Mouse (Mus musculus) limb, embryonic 14.5 days (tissue): Measurements from ENCODE around the gene Dcun1d2. TPM values are rescaled to one million over a fixed set of nuclear protein-coding genes. Genes with fewer than 3 reads are reported as not detected.
A peak's percentile ranks its signal among the peaks of the same experiment; 100 is the strongest.

Source experiments
- ATAC-seq: fragments of 200-750 bp; cut with Nextera tagmentation; 2 replicates; pipeline ENCODE4 v1.8.0; 2017; ENCODE audit warnings: low read depth, moderate number of reproducible peaks, moderate TSS enrichment; ENCODE audit not compliant: low FRiP score
- DNase-seq: peaks from one replicate; pipeline ENCODE4 v3.0.0-alpha.2; 2015; ENCODE audit warnings: low spot score
- H3K27ac ChIP-seq: fragments of 300-500 bp; sonication (generic); replicated peaks from 2 replicates; pipeline ENCODE4 v1.5.1; 2014; ENCODE audit warnings: low read depth, mild to moderate bottlenecking, low read length, moderate library complexity, mixed read lengths
- H3K27me3 ChIP-seq: fragments of 300-500 bp; sonication (generic); 2 replicates; pipeline ENCODE4 v1.6.1; 2014; ENCODE audit warnings: low read length, mixed read lengths; ENCODE audit not compliant: control insufficient read depth, insufficient read depth
- H3K36me3 ChIP-seq: fragments of 300-500 bp; sonication (generic); 2 replicates; pipeline ENCODE4 v1.6.1; 2014; ENCODE audit warnings: mild to moderate bottlenecking, low read length, moderate library complexity, mixed read lengths; ENCODE audit not compliant: control insufficient read depth, insufficient read depth
- H3K4me1 ChIP-seq: fragments of 300-500 bp; sonication (generic); 2 replicates; pipeline ENCODE4 v1.6.1; 2014; ENCODE audit warnings: antibody characterized with exemption, low read length, mixed read lengths; ENCODE audit not compliant: control insufficient read depth, insufficient read depth
- H3K4me2 ChIP-seq: fragments of 300-500 bp; sonication (generic); replicated peaks from 2 replicates; pipeline ENCODE4 v1.6.1; 2014; ENCODE audit warnings: low read depth, mild to moderate bottlenecking, low read length, moderate library complexity; ENCODE audit not compliant: severe bottlenecking
- H3K4me3 ChIP-seq: fragments of 300-500 bp; sonication (generic); replicated peaks from 2 replicates; pipeline ENCODE4 v1.5.1; 2014; ENCODE audit warnings: low read length
- H3K9ac ChIP-seq: fragments of 300-500 bp; sonication (generic); 2 replicates; pipeline ENCODE4 v1.6.1; 2014; ENCODE audit warnings: mild to moderate bottlenecking, low read depth, low read length, moderate library complexity; ENCODE audit not compliant: severe bottlenecking
- H3K9me3 ChIP-seq: fragments of 300-500 bp; sonication (generic); 2 replicates; pipeline ENCODE4 v1.6.1; 2016; ENCODE audit warnings: low read length; ENCODE audit not compliant: control insufficient read depth
- POLR2A ChIP-seq: fragments of 200-500 bp; IDR thresholded peaks from 2 replicates; pipeline ENCODE4 v1.8.0; 2012; ENCODE audit warnings: inconsistent platforms, mild to moderate bottlenecking, moderate library complexity, borderline replicate concordance; ENCODE audit not compliant: insufficient read depth, insufficient read length; ENCODE audit errors: extremely low read depth
- WGBS: fragments of 180-500 bp; shearing (Covaris S2); extraction: QIAGEN DNeasy Blood & Tissue Kit; methylation state at CpG from one replicate; pipeline ENCODE4 v1.1.7; 2014; 5-methylcytosine and 5-hydroxymethylcytosine counted together
- polyA plus RNA-seq, 2 experiments: library from polyadenylated mRNA; depleted of rRNA in 1 of 2; stranded (reverse) in 1 of 2; unstranded in 1 of 2; fragments of >200 nt; fragmentation: Nextera tagmentation in 1 of 2; extraction: Ambion mirVana in 1 of 2; gene quantifications; 2 replicates each; pipeline versions ENCODE4 v1.2.1 to v1.2.3; 2012 to 2014

The Dcun1d2 gene
- polyA plus RNA-seq, 2 experiments = 30.5 to 32.5 TPM

- Histone ChIP-seq H3K4me2 (no peak overlapping the region), H3K4me3 (no peak overlapping the region), H3K9me3 (no peaks in the 10 kb centered on the region), H3K4me1 (peaks cover 7% of the 10 kb centered on the region), H3K36me3 (no peaks in the 10 kb centered on the region), H3K9ac (no peak overlapping the region), H3K27ac (no peak overlapping the region), H3K27me3 (no peaks in the 10 kb centered on the region)
- no peak for TF ChIP-seq POLR2A
- WGBS = 65% methylated on average over 1 of the region's 1 CpGs
- ATAC-seq = no peak
- DNase-seq = no peak
These were observed 4.7 kb downstream of the Dcun1d2 start for GRCm38 (mm10) chr8:13283200-13283599.

GRCm38 (mm10) chr8:13276941-13277447, 10.9 kb downstream of the Dcun1d2 start:
- TF ChIP-seq POLR2A = no peak
- ATAC-seq = no peak
- H3K9ac ChIP-seq = no peak overlapping the region
- no peaks in the 10 kb centered on the region for H3K9me3 ChIP-seq
- WGBS = 62% methylated on average over 5 of the region's 5 CpGs
- no peaks in the 10 kb centered on the region for H3K27me3 ChIP-seq
- no peak overlapping the region for H3K27ac ChIP-seq
- no peaks in the 10 kb centered on the region for H3K4me1 ChIP-seq
- DNase-seq = no peak
- H3K4me2 ChIP-seq = no peak overlapping the region
- 0 out of 2 replicates have a peak, but pooled peaks cover 7% of the 10 kb centered on the region for H3K36me3 ChIP-seq
- no peak overlapping the region for H3K4me3 ChIP-seq

DNA sequence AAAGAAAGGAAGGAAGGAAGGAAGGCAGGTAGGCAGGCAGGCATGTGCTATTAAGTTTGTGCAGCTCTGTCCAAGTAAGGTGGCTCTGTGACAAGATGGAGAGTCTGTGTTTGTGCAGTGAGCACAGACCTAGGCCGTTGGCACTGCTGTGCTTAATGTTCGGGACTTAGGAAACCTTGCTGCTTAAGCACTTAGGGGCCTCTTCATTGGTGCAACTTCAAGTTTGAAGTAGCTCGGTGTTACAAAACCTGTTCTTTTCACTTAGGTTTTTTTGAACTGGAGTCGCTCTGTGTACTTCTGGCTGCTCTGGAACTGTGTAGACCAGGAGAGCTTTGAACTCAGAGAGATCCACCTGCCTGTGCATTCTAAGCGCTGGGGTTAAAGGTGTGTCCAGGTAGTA, 15.1 kb downstream of the Dcun1d2 start:
- ATAC-seq (no peak), DNase-seq (no peak)
- no peaks in the 10 kb centered on the region for H3K27me3 ChIP-seq
- WGBS = 94% methylated on average over 5 of the region's 5 CpGs
- H3K4me3 ChIP-seq = no peak overlapping the region
- H3K36me3 ChIP-seq = peaks cover 30% of the 10 kb centered on the region
- H3K4me1 ChIP-seq = no peaks in the 10 kb centered on the region
- TF ChIP-seq POLR2A = no peak
- H3K9me3 ChIP-seq = no peaks in the 10 kb centered on the region
- no peak overlapping the region for H3K27ac ChIP-seq
- no peak overlapping the region for H3K4me2 ChIP-seq
- H3K9ac ChIP-seq = no peak overlapping the region

- Histone ChIP-seq H3K4me3 (no peak overlapping the region), H3K36me3 (peaks cover 36% of the 10 kb centered on the region), H3K9ac (no peak overlapping the region), H3K9me3 (no peaks in the 10 kb centered on the region), H3K4me1 (no peaks in the 10 kb centered on the region), H3K27ac (no peak overlapping the region), H3K4me2 (no peak overlapping the region), H3K27me3 (no peaks in the 10 kb centered on the region)
- 64% methylated on average over 2 of the region's 2 CpGs for WGBS
- DNase-seq = peak; percentile 73
- TF ChIP-seq POLR2A = no peak
- no peak for ATAC-seq
These were observed 20.4 kb downstream of the Dcun1d2 start for GRCm38 (mm10) chr8:13267566-13267965.

DNA sequence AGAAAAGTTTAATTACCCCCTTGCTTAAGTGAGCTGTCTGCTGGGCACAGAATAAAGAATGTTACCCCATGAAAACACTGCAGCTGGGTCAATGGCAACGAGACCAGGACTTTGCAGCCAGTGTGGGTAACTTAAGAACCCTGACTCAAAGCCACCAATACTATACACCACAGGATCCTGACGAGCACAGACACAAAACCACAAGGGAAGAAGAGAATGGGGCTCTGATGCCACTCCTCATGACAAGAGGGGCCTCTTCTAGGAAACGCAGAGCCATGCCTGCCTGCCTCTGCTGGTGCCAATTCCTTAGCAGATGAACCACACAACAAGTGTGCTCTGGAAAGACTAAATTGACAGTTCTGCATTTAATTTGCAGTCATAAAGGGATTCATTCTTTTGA, 24.6 kb downstream of the Dcun1d2 start:
- DNase-seq (no peak), ATAC-seq (no peak)
- Histone ChIP-seq H3K4me2 (no peak overlapping the region), H3K27ac (no peak overlapping the region), H3K27me3 (no peaks in the 10 kb centered on the region), H3K36me3 (peaks cover 15% of the 10 kb centered on the region), H3K4me3 (no peak overlapping the region), H3K9ac (no peak overlapping the region), H3K4me1 (no peaks in the 10 kb centered on the region), H3K9me3 (no peaks in the 10 kb centered on the region)
- 69% methylated on average over 3 of the region's 3 CpGs for WGBS
- TF ChIP-seq POLR2A = no peak

DNA sequence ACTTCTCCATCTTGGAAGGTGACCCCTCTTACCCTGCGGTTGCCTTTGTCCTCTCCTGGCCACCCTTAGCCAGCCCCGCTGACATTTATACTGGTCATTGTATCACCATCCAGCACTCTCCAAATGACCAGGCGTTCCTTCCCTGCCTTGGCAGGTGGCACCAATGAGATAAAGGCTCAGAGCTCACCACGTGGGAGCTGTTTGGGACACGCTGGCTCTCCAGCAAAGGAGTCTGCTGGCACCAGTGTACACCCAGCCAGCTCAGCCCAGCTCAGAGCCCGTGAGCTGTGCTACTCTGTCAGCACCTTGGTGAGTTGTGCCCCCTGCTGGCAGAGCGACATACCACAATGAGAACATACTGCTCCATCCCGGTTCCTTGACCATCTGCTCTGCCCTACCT, 33.9 kb downstream of the Dcun1d2 start, which contains the start of gene Adprhl1:
Adprhl1 (minus strand) TSS at position 144 of the 400 bp plus-strand sequence.
- H3K9me3 ChIP-seq = no peaks in the 10 kb centered on the region
- no peak within 1 kb of the TSS for H3K4me2 ChIP-seq
- peaks cover 23% of the 10 kb centered on the region for H3K36me3 ChIP-seq
- DNase-seq (peak; percentile 72), ATAC-seq (peak; percentile 65; the same call in 1 of the 2 replicates)
- TF ChIP-seq POLR2A = no peak
- H3K27me3 ChIP-seq = no peaks in the 10 kb centered on the region
- whole genome bisulfite sequencing = 37% methylated on average over 8 of the region's 8 CpGs
- no peak within 1 kb of the TSS for H3K27ac ChIP-seq
- H3K4me1 ChIP-seq = no peaks in the 10 kb centered on the region
- H3K4me3 ChIP-seq = no peak within 1 kb of the TSS
- H3K9ac ChIP-seq = no peak within 1 kb of the TSS
